Mouse (Mus musculus) adipocyte (in vitro differentiated cells): ENCODE data around the gene Gpr108.

ENCODE experiments used
- DNase-seq: peaks from one replicate; pipeline ENCODE4 v3.0.0-alpha.2; 2016; ENCODE audit warnings: low spot score

The Gpr108 gene

DNA sequence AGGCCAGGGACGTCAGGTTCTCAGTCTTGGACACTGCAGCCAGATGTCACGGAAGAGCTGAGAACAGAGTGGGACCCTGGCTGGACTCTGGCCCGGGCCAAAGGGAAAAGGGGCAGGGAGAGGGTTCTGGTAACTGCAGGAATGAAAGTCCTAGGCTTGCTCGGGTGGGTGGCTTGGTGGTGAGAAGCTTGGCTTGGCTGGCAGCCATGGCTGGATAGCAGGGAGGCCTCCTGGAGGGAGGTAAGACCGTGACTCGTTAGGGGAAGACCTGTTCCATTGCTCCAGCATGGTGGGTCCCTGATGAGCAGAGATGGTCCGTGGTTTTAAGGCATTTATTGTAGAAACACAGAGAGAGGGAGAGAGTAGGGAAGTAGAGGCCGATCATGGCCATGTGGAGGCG lies 23.1 kb upstream of the Gpr108 start:
- no peak for DNase-seq

GRCm38 (mm10) chr17:57267556-57268126 lies 19.4 kb upstream of the Gpr108 start:
- DNase-seq, result peak; percentile 66

- no peak for DNase-seq
These were observed 17.0 kb upstream of the Gpr108 start for GRCm38 (mm10) chr17:57264972-57265945.

DNA sequence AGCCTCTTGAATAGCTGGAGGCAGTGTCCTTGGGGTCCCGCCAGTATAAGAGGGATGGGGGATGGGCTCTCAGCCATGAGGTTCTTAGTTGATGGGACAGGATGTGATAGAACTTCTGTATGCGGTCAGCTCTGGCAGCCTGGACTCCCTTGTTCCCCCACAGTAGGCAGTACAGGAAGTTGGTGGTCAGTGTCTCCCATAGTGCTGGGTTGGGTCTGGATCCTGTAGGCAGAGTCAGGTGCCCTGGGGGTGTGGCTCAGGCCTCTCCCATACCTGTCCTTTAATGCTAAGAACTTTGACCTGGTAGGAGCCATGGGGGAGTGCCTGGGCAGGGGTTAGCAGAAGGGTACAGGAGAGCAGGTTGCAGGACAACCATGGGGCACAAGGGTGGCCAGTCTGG lies 15.9 kb upstream of the Gpr108 start:
- no peak for DNase-seq

- no peak for DNase-seq
These were observed 14.8 kb upstream of the Gpr108 start for GRCm38 (mm10) chr17:57262901-57263550.

- no peak for DNase-seq
These were observed 13.6 kb upstream of the Gpr108 start for GRCm38 (mm10) chr17:57261796-57262195.

DNA sequence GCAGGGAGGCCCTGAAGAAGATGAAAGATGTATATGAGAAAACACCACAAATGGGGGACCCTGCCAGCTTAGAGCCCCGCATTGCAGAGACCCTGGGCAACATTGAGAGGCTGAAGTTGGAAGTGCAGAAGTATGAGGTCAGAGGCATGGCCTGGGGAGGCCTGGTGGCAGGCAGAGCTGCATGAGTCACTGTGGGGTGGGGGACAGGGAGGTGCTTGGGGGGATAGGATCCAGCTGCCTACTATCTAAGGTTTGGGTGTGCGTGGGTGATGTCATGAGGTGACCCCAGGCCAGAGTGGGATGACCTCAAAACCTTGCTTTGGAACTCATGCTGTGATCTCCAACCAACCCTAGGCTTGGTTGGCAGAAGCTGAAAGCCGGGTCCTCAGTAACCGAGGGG lies 13.0 kb upstream of the Gpr108 start:
- DNase-seq, result no peak

- DNase-seq, result no peak
These were observed 12.1 kb upstream of the Gpr108 start for GRCm38 (mm10) chr17:57260351-57260750.

DNA sequence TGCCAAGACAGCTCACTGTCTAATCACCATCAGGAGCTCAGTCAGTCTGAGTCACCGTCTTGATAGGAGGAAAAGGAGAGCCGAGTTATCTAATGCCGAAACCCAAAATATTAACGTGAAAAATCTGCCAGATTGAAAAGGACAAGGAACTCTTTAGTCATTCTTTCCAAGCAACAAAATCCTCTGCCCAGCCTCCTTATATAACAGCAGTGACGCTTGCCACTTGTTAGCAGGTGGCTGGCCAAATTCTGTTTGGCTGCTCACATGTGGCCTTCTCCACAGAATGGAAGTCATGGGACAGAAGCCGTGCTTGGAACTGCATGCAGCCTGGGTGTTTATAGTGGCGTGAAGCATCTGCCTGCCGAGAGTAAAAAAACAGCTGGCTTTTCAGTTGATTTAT lies 11.5 kb upstream of the Gpr108 start:
- DNase-seq, result peak; percentile 64

DNA sequence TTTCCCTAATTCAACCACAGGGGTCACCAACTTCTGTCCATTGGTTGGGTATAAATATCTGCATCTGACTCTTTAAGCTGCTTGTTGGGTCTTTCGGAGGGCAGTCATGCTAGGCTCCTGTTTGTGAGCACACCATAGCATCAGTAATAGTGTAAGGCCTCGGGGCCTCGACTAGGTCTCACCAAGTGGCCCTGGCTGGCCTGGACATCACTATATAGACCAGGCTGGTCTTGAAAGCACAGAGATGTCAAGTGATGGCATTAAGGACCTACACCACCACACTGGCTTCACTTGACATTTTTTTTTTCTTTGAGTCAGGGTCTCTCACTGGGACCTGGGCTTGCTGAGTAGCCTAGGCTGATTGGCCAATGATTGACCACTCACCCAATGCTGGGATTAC lies 9.9 kb upstream of the Gpr108 start:
- no peak for DNase-seq

- DNase-seq, result no peak
These were observed 8.8 kb upstream of the Gpr108 start for GRCm38 (mm10) chr17:57256921-57257485.

DNA sequence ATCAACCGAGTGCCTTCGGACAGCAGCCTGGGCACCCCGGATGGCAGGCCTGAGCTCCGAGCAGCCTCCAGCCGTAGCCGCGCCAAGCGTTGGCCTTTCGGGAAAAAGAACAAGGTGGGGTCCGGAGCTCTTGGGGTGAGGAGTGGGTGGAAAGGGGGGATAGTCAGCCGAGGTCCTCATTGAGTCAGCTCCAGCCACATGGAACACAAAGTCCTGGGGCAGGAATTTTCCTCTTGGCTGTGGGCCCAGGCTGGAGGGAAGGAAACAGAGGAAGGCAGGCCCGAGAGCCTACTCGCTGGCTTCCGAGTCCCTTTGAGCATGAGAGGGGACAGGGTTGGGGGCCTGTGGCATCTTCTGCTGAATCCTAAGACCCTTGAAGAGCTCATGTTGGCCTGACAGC lies 7.1 kb upstream of the Gpr108 start:
- no peak for DNase-seq

DNA sequence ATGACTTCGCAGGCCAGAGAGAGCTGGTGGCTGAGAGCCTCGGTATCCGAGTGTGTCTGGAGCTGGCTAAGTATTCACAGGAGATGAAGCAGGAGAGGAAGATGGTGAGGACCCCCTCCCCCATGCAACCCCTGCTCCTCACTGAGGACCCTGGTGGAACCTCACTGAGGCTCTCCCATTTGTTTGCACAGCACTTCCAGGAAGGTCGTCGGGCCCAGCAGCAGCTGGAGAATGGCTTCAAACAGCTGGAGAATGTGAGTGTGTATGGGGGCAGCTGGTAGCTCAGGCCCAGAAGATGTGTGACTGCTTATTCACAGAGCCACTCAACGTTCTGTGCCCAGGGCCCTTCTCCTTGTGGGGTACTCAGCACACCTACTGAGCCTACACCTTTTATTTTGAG lies 5.1 kb upstream of the Gpr108 start:
- DNase-seq, result no peak

- DNase-seq, result no peak
These were observed 3.2 kb upstream of the Gpr108 start for GRCm38 (mm10) chr17:57251431-57251830.

DNA sequence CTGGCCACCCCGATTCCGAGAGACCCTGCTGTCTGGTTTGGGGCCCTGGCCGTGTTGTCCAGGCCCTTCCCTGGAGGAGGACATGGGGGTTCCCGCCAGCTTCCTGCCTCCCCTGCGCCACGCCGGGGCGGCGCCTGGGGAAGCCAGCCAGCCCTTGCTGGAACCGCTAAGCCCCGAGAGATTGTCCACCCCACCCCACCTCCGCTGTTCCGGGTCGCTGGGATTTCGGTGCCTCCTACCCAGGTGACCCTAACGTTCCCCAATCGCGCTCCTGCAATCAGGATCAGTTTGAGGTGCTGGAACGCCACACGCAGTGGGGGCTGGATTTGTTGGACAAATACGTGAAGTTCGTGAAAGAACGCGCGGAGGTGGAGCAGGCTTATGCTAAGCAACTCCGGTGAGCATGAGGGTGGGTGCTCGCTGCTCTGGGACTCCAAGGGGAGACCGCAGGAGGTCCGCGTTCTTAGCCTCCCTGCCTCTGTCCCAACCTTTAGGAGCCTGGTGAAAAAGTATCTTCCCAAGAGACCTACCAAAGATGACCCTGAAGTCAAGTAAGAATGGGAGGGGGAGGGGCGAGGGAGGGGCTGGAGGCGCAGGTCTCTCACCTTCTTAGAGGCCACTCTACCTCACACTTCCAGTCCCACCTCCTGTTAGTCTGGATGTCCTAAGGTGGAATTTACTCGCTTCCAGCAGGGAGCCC lies 2.4 kb upstream of the Gpr108 start:
- DNase-seq, result peak; percentile 18

GRCm38 (mm10) chr17:57249186-57250181 lies 1.2 kb upstream of the Gpr108 start, which contains the start of gene Trip10:
Gene Trip10, plus strand, starts transcription at chr17:57249455.
- peak; percentile 94 for DNase-seq

DNA sequence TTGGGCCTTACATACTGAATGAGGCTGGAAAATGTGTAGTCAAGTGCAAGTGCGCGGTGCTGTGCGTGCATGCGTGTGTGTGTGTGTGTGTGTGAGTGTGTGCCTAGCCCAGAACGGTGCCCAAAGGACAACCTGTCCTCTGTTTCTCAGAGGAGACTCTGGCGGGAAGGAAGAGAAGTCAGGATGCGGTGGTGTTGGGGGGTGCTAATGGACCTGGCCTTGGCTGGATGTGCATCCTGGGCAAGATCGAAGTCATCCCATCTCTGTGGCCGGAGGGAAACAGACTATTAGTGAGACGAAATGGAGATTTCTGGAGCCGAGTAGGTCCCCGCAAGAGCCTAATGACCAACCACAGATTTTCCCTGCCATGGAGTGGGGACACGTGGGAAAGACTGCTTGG lies 525 bp upstream of the Gpr108 start:
- no peak for DNase-seq

- DNase-seq, result peak; percentile 100
These were observed 649 bp downstream of the Gpr108 start for GRCm38 (mm10) chr17:57247393-57248200.

DNA sequence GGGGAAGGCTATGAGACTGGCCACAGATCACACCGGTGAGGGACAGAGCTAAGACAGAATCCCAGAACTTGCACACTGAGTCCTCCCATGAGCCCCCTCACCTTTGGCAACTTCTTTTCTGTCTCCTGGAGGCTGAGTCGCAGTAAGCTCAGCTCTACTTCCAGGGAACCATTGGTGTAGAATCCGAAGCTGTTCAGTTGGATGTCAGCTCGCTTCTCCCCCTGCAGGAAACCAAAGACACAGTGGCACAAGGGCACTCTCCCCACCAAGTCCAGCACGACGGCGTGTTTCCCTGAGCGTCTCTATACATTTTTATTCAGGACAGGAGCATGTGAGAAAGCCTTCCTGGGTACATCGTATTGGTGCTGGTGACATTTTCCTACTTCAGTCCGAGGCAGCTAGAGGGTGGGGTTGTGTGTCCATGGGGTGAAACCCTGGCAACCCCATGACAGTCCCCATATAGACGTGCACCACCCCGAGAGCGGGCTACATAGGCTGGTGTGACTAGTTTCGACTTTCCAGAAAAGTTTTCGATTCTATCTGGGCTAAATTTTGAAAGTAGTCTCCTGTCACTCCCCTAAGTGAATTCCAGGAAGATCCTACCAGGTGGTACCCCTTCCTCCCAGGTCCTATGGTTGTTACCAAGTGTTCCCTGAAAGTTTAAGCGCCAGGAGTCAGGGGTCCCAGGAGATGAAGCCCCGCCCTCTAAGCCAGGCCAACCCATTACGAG lies 1.4 kb downstream of the Gpr108 start:
- peak; percentile 58 for DNase-seq
